Mouse (Mus musculus) layer of hippocampus, postnatal 14 days (tissue): ENCODE measurements around the gene Fam49a. TPM values are rescaled to one million over a fixed set of nuclear protein-coding genes. Genes with fewer than 3 reads are reported as not detected.

Experiments used
- DNase-seq, 2 experiments: peaks; one replicate each; pipeline ENCODE4 v3.0.0; 2021 to 2022; ENCODE audit warnings: low spot score in 2 of 2, mixed read lengths in 1 of 2
- total RNA-seq, 2 experiments: library from RNA; stranded (reverse); gene quantifications; 2 replicates each; pipeline ENCODE4 v1.2.3; 2021

Fam49a gene
- total RNA-seq, 2 experiments from 2014 or later = 203 to 209 TPM

GRCm38 (mm10) chr12:12356048-12356447, 94.1 kb downstream of the Fam49a start:
- DNase-seq = no peak

- DNase-seq = no peak
Measured at GRCm38 (mm10) chr12:12356463-12356862, 94.5 kb downstream of the Fam49a start.

- DNase-seq = no peak
Measured at GRCm38 (mm10) chr12:12356946-12357345, 95.0 kb downstream of the Fam49a start.

GRCm38 (mm10) chr12:12359923-12360322, 98.0 kb downstream of the Fam49a start:
- DNase-seq = no peak

GRCm38 (mm10) chr12:12362371-12362770, 100.4 kb downstream of the Fam49a start:
- no peak for DNase-seq

GRCm38 (mm10) chr12:12364201-12364600, 102.3 kb downstream of the Fam49a start:
- DNase-seq = no peak

GRCm38 (mm10) chr12:12367423-12367822, 105.5 kb downstream of the Fam49a start:
- peak in 1 of 2 experiments; percentile 43 for DNase-seq

- DNase-seq = no peak
Measured at GRCm38 (mm10) chr12:12373111-12373862, 111.3 kb downstream of the Fam49a start.

- DNase-seq = no peak
Measured at GRCm38 (mm10) chr12:12379056-12379455, 117.1 kb downstream of the Fam49a start.

- no peak for DNase-seq
Measured at GRCm38 (mm10) chr12:12389271-12389670, 127.3 kb downstream of the Fam49a start.

- peak; percentile 66 to 73 for DNase-seq
Measured at GRCm38 (mm10) chr12:12396224-12396623, 134.3 kb downstream of the Fam49a start.

- peak; percentile 64 to 67 for DNase-seq
Measured at GRCm38 (mm10) chr12:12401051-12401465, 139.1 kb downstream of the Fam49a start.

- DNase-seq = peak in 1 of 2 experiments; percentile 28
Measured at GRCm38 (mm10) chr12:12401504-12401903, 139.6 kb downstream of the Fam49a start.

GRCm38 (mm10) chr12:12405491-12406110, 143.7 kb downstream of the Fam49a start:
- DNase-seq = no peak

GRCm38 (mm10) chr12:12409044-12409443, 147.1 kb downstream of the Fam49a start:
- no peak for DNase-seq

GRCm38 (mm10) chr12:12412674-12413073, 150.7 kb downstream of the Fam49a start:
- peak; percentile 74 to 75 for DNase-seq

GRCm38 (mm10) chr12:12420423-12420822, 158.5 kb downstream of the Fam49a start:
- no peak for DNase-seq

- peak; percentile 84 to 87 for DNase-seq
Measured at GRCm38 (mm10) chr12:12420841-12421579, 159.1 kb downstream of the Fam49a start.

- DNase-seq = no peak
Measured at GRCm38 (mm10) chr12:12421580-12421878, 159.6 kb downstream of the Fam49a start.

GRCm38 (mm10) chr12:12425188-12425587, 163.2 kb downstream of the Fam49a start:
- peak in 1 of 2 experiments; percentile 24 for DNase-seq

- no peak for DNase-seq
Measured at GRCm38 (mm10) chr12:12427285-12427684, 165.3 kb downstream of the Fam49a start.

- no peak for DNase-seq
Measured at GRCm38 (mm10) chr12:12428886-12429285, 166.9 kb downstream of the Fam49a start.
